Mouse (Mus musculus) telencephalon, adult 2 months (tissue): Measurements from ENCODE around the gene Lrrc4c.

Experiments used
- DNase-seq: peaks from one replicate; pipeline ENCODE4 v3.0.0-alpha.2; 2011; ENCODE audit warnings: low read depth, low spot score

Gene Lrrc4c

DNA sequence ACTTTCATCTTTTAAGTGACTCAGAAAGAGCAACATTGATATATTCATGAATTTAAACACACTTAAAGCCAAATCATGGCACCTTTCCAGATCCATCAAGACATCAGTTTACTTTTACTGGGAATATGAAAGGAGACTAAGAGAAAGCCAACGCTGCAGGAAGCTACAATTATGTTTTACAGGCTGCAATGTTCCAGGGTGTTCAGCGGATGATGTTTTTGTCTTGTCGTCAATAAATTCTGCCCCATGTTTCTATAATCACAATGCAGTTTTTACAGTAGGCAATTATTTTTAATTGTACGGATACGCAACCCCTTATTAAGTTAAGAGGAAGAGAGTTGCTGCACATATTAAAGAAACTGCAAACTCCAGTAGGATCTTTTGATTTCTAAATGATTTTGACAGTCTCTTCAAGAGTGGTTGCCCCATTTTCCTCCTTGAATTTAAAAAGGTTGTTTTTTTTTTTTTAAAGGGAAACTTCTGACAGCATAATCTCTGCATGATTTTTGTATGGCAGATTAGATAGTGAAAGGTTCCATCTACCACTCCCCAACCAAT is 532.9 kb downstream of the Lrrc4c start:
- no peak for DNase-seq

DNA sequence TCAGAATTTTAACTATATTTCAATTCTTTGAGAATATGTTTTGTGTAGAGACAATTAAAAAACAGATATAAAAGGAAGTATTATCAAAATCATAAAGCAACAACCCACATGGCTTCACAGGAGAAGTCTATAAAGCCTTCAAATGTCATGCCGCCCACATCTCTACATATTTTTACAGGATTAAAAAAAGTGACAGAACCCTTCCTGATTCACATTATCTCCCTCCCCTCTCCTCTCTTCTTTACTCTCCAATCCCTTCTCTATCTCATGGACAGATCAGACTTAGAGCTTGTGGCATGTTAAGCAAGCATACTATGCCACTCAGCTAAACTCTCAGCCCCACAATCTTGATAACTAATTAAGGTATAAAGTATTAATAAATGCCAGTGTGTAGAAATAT is 535.8 kb downstream of the Lrrc4c start:
- DNase-seq = no peak

DNA sequence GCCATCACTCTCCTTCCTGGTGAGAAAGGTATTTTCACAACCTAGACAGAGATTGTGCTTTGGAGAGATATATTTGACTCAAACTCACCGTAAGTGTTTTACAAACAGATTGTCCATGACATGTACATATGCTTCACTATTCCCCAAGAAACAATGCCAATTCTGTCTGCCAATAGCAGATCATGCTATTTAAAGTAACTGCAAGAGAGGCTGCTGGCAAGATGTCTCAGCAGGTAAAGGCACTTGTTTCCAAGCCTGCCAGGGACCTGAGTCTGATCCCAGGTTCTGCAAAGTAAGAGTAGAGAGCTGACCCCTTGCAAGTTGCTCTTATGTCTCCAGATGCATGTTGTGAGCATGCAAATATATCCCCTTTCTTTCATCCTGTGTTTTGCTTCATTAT is 558.1 kb downstream of the Lrrc4c start:
- DNase-seq = no peak

DNA sequence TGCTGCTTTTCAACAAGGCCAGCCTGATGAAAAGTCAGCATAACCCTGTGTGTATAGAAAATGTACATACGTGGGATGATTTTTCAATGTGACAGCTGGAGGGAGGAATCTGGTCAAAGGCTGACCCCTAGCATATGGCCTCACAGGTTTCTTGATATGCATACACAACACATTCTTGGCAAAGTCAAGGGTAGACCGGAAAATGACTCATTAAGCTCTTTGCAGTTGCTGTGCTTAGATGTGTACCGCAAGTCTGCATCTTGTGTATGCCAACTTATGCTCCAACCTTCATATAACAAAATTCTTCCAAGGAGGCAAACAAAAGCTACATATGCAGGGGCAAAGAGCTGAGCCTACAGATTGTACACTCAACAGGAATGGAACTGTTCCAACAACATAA is 631.6 kb downstream of the Lrrc4c start:
- DNase-seq = no peak

DNA sequence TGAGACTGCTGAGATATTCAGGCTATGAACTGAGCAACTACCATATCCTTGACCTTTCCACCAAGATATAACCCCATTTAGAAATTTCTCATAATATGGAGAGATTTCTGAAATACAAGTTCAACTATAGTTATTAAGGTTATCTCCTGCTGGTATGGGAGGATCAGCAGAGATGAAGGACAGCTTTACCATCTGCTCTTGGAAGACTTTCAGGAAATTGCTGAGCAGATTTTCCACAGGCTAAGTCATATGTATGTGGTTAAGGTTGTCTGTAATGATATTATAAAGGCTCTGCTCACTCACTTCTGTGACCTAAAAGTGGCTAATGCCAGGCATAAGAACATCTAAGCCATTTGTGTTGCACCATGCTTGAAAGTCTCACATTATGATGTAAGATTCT is 681.6 kb downstream of the Lrrc4c start:
- DNase-seq = no peak

DNA sequence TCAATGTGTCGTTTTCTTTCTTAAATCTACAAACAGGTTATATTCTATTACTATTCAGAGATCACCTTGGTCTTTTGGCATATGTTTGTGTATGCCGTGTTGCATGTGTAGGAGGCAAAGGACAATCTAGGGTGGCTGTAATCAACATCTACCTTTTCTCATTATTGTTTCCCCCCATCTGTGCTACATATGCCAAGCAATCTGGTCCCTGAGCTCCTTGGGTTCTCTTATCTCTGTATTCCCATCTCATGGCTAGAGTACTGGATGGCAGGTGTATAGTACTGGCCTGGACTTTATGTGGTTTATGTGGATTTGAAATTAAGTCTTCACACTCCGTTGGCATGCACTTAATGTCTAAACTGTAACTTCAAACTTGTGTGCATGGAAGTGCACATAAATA is 700.4 kb downstream of the Lrrc4c start:
- DNase-seq = no peak

DNA sequence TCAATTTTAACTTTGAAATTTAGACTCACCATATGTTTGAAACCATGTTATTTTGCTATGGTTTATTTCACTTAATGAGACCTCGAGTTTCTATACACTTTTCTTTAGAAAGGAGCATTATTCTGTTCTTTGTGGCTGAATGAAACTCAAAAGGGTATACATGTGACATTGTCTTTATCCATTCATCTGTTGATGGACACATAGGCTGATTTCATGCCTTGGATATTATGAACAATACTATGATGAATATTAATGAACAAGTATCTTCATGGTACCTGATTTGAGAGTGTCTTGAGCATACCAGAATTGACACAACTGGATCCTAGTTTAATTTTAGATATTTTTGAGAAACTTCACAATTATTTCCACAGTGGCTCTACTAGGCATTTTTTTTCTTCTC is 709.0 kb downstream of the Lrrc4c start:
- DNase-seq = no peak

DNA sequence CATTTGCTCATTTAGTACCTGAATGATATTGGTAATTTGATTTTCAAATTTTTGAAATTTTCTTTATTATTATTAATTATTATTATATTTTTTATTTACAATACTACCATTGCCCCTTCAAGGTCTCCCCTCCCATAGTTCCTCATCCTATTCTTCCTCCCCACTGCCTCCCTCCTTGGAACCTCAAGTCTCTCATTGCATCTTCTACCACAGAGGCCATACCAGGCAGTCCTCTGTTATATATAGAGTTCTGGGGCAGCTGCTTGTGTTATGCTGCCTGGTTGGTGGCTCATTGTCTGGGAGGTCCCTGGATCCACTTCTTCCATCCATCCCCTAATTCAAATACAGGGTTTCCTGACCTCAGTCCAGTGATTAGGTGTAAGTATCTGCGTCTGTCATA is 709.6 kb downstream of the Lrrc4c start:
- no peak for DNase-seq

DNA sequence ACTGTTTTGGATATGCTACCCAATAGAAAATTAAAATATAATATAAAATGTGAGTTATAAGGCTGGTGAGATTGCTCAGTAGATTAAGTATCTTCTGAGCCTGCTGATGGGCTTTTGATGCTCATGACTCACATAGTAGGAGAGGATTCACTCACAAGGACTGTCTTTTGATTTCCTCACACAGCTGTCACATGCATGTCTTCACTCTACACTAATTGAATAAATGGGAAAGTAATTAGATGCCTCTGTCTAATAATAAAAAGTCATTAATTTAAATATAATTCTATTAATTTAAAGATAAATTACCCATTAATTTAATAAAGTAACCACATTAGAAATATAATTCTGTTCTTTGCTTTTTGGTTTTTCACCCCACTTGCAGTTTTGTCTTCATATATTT is 718.4 kb downstream of the Lrrc4c start:
- no peak for DNase-seq

DNA sequence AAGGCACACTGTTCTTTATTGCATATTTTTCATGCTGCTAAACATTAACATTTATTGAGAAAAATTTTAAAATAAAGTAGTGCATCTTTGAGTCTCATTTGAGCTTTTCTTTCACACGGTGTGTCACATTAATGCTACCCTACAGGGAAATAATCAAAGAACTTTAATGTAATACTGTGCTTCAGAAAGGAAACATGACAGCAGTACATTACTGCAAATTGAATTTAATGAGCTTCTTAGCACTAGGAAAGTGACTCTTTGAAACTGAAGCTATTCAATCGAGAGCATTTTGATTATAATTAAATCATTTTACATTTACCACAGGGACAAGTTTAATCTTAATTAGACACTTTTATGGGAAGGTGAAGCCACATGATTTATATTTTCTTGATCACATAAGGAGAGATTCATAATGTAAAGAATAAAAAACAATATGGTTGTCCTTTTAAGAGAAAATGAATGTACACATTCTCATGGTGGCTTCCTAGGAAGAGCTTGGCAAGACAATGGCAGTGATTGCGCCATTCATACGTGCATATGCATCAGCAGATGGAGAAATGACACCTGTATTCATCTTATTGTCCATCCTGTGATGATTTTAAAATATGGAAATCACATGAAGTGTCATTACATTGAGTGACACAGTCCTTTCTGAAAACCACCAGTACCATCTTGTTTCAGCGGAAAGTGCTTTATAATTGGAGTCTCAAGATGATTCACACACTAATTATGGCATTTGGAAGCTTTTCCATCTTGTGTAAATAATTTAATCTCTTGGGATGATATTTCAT is 719.2 kb downstream of the Lrrc4c start:
- no peak for DNase-seq

DNA sequence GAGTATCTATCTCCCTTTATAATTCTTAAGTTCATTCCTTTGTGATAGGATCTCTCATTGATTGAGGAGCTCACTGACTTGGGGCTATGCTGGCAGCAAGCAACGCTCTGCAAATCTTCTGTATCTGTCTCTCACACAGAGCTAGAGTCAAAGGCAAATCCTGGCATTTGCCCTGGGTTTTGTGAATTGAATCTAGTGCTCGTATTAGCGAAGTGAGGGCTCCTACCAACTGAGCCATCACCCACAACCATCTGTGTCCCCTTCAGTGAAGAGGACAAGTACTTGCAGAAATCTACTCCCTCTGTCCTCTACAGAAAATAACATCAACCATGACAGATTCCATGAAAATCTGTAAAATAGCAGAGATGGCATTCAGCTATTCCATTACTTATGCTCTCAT is 726.0 kb downstream of the Lrrc4c start:
- DNase-seq = peak; percentile 22

DNA sequence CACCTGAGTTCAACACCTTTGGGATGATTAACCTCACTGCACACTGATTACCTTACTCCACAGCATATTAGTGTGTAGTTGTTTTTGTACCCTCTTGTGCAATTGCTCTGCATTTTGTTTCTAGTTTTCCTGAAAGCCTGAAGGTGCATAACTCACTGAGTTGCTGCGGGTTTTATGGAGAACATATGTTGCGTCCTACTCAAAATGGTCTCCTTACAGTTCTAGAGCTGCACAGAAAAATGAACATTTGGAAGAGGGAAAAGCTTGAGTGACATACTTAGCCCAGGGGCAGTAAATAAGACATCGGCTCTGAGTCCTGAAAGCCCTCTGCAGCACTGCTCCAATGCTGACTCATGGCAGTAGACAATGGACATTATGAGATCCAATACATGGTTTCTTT is 727.7 kb downstream of the Lrrc4c start:
- no peak for DNase-seq

DNA sequence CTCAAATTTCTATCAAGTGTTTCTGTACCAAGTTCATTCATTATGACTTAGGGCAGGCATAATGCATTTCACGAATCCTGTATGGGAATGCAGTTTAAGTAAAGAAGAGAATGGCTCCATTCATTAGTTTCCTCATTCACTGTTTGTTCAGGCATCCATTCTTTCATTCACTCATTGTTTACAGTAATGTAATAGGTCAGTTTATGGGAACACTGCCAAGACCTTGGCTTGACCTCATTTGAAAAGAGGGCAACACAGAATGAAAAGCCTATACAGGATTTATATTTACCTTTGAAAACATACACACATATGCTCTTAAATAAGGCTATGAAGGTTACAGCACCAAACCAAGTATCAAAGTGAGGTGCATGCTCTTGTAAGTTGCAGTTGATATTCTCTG is 762.2 kb downstream of the Lrrc4c start:
- no peak for DNase-seq

DNA sequence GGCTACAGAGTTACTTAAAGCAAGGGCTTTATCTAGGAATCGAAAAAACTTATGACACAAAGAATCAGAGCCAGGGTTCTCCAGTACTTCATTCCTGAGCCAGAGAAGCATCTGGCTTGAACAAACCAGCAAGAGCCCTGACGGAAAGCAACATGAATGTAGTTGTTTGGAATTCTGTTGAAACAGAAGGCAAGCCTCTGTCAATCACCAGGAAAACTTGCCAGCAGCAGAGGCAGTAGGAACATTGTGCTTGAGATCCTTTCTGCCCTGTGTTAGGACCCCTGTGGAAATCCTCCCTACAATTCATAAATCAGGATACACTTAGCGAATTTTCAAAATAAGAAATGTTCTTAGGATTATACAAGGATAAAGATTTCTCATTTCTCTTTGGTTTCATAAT is 780.0 kb downstream of the Lrrc4c start:
- DNase-seq = no peak

DNA sequence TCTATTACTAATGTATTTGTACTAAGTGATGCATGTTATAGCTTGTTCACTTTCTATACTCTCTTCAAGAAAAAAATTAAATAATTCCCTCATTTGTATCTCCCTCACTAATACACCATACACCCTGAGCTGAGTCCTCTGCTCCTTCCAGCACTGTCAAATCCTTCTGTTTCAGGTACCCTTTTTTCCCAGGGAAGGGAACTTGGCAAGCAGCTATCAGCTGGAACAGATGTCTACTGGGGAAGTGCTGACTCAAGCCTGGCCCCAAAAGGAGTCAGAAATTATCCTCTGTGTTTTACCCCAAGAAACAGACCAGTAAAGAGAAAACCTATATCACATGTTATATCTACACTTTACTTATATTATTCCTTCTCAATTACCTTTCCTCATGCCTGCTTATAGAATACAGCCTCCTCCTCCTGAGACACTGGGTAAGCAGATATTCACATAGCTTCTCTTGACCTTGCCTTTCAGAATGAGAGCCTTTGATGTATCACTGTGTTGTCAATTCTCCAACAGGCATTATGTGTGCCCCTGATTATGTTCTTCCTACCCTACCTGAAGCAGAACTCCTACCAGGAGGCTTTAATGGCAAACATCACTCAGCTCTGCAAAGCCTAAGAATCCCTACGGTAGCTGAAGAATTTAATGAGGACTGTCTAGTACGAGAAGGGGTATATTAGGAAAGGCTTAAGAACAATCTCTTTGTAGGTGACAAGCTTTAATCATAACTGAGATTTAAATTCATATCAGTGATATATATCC is 785.6 kb downstream of the Lrrc4c start:
- no peak for DNase-seq

DNA sequence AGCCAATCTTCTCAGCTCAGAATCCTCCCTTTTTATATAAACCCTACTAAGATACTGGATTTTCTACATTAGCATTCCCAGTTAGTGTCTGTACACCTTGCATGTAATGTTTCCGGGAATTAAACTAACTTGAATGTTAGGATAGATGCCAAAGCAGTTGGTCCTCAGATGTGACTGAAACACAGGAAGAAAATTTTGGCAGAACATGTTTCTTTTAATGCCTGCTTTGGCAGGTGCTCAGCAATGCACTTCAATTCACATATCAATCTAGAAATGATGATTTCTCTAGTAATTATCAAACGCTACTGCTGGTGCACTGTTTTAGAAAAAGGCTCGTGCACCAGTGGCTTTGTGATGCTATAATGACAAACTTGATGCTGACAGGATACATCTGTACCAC is 806.3 kb downstream of the Lrrc4c start:
- DNase-seq = no peak

DNA sequence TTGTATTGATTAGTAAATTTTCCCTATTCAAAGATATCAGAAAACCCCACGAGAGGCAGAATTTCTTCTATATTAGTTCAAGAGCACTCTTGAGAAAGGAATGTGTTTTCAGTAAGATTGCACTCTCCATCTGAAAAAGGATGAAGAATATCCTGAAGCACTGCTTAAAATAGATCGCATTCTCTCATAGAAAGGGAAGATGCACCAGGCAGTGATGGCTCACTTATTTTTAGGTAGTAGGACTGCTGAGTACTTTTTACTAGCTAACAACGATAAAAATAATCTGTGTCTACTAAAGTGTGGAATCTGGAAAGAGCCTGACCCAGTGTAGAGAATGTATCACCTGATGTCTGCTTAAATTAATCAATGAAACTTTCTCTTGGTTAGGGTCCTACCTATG is 820.5 kb downstream of the Lrrc4c start:
- DNase-seq = peak; percentile 32

DNA sequence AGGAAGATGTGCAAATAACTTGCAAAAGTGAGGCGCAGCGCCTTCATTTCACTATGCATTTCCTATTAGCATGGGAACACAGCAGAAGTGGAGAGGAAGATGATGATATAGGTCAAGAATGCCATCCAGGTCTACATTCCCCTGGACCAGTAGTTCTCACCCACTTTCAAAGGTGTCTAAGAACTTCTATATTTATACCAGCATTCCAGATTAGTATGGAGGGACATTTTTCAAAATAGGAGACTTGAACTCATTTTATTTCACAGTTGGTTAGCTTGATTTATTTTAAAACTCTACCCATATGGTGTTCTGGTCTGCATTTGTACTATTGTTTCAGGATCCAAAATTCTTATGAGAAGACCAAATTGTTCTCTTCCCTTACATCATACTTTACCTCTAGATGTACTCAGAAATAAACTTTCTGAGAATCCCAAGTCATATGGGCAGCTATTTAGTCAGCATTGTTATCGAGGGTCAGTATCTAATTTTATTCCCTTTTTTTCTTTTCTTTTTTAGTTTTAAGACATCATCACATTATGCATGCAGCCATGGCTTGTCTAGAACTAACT is 833.7 kb downstream of the Lrrc4c start:
- DNase-seq = peak; percentile 73

DNA sequence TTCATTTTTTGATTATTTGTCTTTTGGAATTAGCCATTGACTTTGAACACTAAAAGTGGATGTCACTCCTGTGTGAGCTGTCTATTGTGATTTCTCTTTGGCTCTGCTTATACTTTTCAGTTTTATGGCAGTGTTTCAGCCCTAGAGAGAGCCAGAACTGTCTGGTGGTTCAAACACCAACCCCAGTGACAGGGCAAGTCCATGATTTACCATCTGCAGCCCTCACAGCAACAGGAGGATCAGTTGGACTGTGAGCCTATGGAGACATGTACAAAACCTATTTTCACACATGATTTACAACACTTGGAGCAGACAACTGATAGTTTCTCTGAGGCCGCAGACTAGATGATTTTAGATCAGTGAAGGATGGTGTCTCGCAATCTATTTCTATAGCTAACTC is 847.8 kb downstream of the Lrrc4c start:
- no peak for DNase-seq

DNA sequence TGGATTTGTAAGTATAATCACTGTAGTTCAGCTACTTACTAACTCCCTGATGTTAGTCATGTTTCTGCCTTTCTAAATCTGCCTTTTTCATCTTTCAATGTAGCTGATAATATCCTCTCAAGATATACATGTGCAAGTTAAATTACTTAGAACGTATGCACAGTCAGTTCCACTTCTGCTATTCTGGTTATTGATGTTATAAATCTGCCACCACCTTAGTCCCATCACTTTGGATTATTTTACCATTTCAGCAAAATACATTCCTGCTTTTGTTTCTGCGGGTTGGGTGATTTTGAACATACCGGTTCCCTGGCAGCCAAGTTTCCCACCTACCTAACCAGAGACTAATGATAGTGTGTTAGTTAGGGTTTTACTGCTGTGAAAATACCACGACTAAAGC is 860.4 kb downstream of the Lrrc4c start:
- DNase-seq = no peak

DNA sequence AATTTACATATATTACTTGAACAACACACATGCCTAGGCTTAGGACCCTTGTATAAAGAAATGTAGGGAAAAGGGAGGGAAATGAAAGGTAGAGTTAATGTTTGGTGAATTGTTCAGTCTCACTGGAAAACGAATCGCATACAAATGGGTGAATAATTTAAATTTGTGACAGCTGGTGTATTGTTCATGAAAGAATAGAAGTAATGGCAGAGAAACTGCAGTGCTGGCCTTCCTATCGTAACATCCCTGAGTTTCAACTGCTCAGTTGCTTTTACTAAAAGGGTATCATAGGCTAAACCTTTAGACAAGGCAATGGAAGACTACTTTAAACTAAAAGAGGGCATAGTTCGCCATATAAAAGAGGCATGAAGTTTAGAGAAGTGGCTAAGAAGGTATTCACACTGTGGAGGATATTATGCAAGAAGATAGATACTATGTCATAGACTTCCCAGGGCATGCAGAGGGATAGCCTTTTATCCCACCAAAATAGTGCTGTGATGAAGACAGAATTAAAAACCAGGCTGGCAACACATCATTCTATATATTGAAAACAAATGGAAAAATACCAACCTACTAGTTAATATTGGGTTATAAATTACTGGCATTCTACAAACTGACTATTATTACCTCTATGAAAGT is 879.1 kb downstream of the Lrrc4c start:
- DNase-seq = no peak

DNA sequence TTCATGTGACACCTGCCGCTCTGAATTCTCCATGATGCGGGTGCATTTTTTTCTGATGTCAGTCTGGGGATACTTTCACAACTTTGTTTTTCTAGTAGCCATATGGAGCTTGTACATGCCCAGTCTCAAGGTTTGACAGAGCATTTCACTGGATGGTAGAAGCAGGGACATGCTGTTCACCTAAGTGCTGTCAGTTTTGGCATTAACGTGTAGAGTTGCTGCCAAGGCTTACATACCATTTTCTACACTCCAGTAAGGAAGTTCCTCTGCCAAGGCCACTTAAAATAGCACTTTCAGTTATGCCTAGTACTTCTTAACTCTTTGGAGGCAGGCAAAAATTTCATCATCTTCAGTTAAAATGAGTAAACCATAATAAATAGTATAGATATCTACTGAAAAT is 915.0 kb downstream of the Lrrc4c start:
- DNase-seq = peak; percentile 77
